Mouse (Mus musculus) spleen, adult 2 months (tissue): ENCODE measurements at regions not wholly inside any gene's neighbourhood (a gene's known extent, or its start where the extent isn't known, plus 50 kb on each side); places are given as distances from the start of the nearest gene placed in this dataset.

Experiments used
- DNase-seq, 2 experiments: peaks; one replicate each; pipeline versions ENCODE4 v3.0.0 to v3.0.0-alpha.2; 2012 to 2021; ENCODE audit warnings: low spot score in 2 of 2, low read depth in 1 of 2
- H3K27ac ChIP-seq: fragments of 200-500 bp; 2 replicates; pipeline ENCODE4 v1.5.1; 2012; ENCODE audit warnings: low read length, inconsistent platforms; ENCODE audit not compliant: insufficient read depth
- H3K27me3 ChIP-seq: fragments of 200-500 bp; 2 replicates; pipeline ENCODE4 v1.6.1; 2012; ENCODE audit warnings: mild to moderate bottlenecking, moderate library complexity, low read length, inconsistent platforms; ENCODE audit not compliant: control insufficient read depth, insufficient read depth
- H3K36me3 ChIP-seq: fragments of 200-500 bp; 2 replicates; pipeline ENCODE4 v1.6.1; 2012; ENCODE audit warnings: mild to moderate bottlenecking, low read length, inconsistent platforms; ENCODE audit not compliant: control insufficient read depth, insufficient read depth
- H3K4me1 ChIP-seq: fragments of 200-500 bp; 2 replicates; pipeline ENCODE4 v1.6.1; 2011; ENCODE audit warnings: inconsistent platforms; ENCODE audit not compliant: control insufficient read depth, insufficient read depth, insufficient read length
- H3K4me3 ChIP-seq: fragments of 200-500 bp; 2 replicates; pipeline ENCODE4 v1.5.1; 2011; ENCODE audit warnings: mild to moderate bottlenecking, inconsistent platforms; ENCODE audit not compliant: insufficient read depth, insufficient read length; ENCODE audit errors: extremely low read depth
- CTCF ChIP-seq: fragments of 200-500 bp; IDR thresholded peaks from 2 replicates; pipeline ENCODE4 v1.5.1; 2011; ENCODE audit warnings: mild to moderate bottlenecking, inconsistent platforms; ENCODE audit not compliant: insufficient read depth, insufficient read length, insufficient replicate concordance; ENCODE audit errors: extremely low read depth
- POLR2A ChIP-seq: fragments of 200-500 bp; IDR thresholded peaks from 2 replicates; pipeline ENCODE4 v1.6.1; 2011; ENCODE audit warnings: low read depth, low read length, inconsistent platforms
- WGBS: fragments of 180-500 bp; shearing (Covaris S2); methylation state at CpG from one replicate; pipeline ENCODE4 v1.1.7; 2018; 5-methylcytosine and 5-hydroxymethylcytosine counted together

DNA sequence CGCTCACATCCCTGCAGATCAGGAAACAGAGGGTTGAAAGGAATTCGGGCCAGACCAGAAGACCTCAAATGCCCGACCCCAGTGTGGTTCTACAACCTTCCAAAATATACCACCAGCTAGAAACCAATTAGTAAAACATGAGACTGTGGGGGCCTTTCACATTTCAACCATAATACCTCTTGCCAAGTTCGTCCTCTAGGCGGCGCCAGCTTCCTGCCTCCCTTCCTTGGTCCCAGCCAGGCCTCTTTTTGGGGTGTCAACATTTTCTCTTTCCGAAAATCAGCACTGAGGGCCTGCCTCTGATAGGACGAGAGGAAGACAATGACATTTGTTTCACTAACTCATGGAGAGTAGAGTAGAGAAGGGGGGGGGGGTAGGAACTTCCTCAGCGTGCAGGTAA is 55.5 kb upstream of the Aff3 start:
- WGBS = 64% methylated on average over 9 of the region's 9 CpGs
- Histone ChIP-seq H3K27me3 (no peaks in the 10 kb centered on the region), H3K36me3 (no peaks in the 10 kb centered on the region), H3K4me1 (no peaks in the 10 kb centered on the region), H3K27ac (no peak overlapping the region), H3K4me3 (no peak overlapping the region)
- TF ChIP-seq CTCF = peak; percentile 45; the same call in 1 of the 2 replicates
- no peak for TF ChIP-seq POLR2A
- peak in 1 of 2 experiments; percentile 13 for DNase-seq

DNA sequence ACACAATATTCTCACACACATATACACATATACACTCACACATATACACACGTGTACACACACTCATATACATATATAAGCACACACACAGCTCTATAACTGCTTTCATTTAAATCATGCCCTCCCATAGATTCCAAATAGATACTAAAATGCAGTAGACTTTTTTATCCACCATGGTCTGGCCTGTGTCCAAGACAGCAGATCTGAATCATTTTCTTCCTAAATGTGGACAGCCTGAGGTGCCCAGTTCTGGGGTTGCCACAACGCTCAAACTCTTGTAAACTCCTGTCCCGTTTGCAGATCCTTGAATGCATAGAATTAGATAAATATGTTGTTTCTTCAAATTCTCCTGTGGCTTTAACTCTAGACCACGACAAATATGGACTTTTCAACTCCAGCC is 50.9 kb upstream of the Aff3 start:
- TF ChIP-seq CTCF (no peak), POLR2A (no peak)
- Histone ChIP-seq H3K36me3 (no peaks in the 10 kb centered on the region), H3K4me3 (no peak overlapping the region), H3K27ac (no peak overlapping the region), H3K4me1 (no peaks in the 10 kb centered on the region; the same call in 1 of the 2 replicates), H3K27me3 (no peaks in the 10 kb centered on the region)
- DNase-seq = no peak
- 76% methylated on average over 4 of the region's 4 CpGs for WGBS
